Mouse (Mus musculus) neural tube, postnatal 0 days (tissue): ENCODE data around the gene Mpig6b. TPM values are rescaled to one million over a fixed set of nuclear protein-coding genes. Genes with fewer than 3 reads are reported as not detected.

Experiments used
- polyA plus RNA-seq: library from polyadenylated mRNA; unstranded; fragments of >200 nt; fragmentation: Nextera tagmentation; extraction: Ambion mirVana; gene quantifications from 2 replicates; pipeline ENCODE4 v1.2.1, GENCODE M21; 2015

Gene Mpig6b
- polyA plus RNA-seq = 0.19 and 0.22 TPM in 2 replicates

GRCm38 (mm10) chr17:35066084-35066483 is at the start of gene Mpig6b:
Gene Mpig6b (minus strand): TSS chr17:35066184.

GRCm38 (mm10) chr17:35115046-35116019 is 49.3 kb upstream of the Mpig6b start, which contains the start of gene Ly6g5b:
Gene Ly6g5b (minus strand): TSS chr17:35115428.

GRCm38 (mm10) chr17:35108097-35108496 is 42.1 kb upstream of the Mpig6b start, which contains the start of gene Ly6g5c:
Gene Ly6g5c (plus strand): TSS chr17:35108279.

GRCm38 (mm10) chr17:35088825-35089644 is 23.1 kb upstream of the Mpig6b start, which contains the start of gene Abhd16a:
Gene Abhd16a (plus strand): TSS chr17:35089263.

GRCm38 (mm10) chr17:35085208-35085865 is 19.4 kb upstream of the Mpig6b start, which contains the start of gene Ly6g6f:
Gene Ly6g6f (minus strand): TSS chr17:35085610.

DNA sequence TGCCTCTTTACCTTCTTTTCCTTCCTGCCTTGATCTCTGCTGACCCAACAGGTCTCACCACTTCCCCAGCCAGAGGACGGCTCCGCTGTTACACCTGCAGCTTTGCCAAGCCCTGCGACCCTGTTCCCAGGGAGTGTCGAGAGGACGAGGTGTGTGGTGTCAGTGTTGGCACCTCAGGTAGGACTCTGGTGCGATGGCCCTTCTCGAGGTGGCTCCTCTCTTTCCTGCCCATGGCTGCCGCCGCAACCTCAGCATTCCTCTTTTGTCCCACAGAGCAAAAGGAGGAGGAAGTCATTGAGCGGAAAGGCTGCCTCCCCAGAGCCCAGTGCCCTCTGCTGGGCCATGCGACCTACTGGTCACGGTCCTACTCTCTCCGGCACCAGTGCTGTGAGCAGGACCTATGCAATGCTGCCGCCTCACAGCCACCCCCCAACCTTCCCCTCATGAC is 11.8 kb upstream of the Mpig6b start, which contains the start of gene Ly6g6d:
Gene Ly6g6d (minus strand): TSS at position 280 of the 448 bp plus-strand sequence.

GRCm38 (mm10) chr17:35076507-35077176 is 10.7 kb upstream of the Mpig6b start, which contains the start of gene Ly6g6e:
Gene Ly6g6e (plus strand): TSS chr17:35076902.

GRCm38 (mm10) chr17:35064951-35065947 is 735 bp downstream of the Mpig6b start, which contains the start of gene Ly6g6c:
Gene Ly6g6c (plus strand): TSS chr17:35065388.

DNA sequence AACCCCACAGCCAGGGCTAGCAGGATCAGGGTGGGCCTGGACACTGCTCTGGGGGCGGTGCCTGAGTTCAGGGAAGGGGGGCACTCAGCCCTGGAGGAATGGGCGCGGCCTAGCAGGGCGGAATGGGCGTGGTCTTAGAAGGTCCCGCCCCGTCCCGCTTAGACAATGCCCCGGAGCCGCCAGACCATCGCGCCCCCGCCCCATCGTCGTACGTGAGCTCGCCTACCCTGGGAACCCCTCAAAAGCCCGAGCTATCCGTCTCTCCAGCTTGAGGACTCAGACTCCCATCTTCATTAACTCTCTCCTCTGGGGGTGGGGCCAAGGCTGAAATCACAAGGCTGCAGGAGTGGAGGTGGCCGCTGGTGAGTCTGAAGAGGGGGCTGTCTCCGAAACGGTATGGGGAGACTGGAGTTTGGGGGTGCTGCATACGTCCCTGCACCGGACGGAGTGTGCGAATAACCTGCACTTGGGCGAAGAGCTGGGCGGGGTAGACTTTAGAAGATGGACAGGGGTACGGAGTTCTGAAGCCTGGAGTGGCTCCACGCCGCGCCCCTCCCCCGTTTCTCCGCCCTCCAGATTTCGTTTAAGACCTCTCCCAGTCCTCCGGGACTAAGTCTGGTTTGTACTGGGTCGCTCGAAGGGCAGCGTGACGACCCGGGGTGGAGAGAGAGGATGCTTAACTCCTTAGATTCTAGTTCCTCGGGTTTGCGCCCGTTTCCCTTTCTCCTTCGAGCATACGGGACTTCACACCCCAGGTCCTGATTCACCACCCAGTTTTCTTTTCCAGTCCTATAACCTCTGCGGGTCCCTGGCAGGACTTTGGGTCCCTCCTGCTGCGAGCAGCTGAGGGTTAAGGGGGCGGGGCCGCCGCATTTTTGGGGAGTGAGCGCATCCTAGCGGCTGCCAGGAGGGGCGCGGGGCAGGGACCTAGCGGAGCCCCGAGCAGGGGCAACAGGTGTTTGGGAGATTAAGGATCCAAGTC is 6.8 kb downstream of the Mpig6b start, which contains the start of gene Ddah2:
Gene Ddah2 (plus strand): TSS at position 125 of the 982 bp plus-strand sequence.

DNA sequence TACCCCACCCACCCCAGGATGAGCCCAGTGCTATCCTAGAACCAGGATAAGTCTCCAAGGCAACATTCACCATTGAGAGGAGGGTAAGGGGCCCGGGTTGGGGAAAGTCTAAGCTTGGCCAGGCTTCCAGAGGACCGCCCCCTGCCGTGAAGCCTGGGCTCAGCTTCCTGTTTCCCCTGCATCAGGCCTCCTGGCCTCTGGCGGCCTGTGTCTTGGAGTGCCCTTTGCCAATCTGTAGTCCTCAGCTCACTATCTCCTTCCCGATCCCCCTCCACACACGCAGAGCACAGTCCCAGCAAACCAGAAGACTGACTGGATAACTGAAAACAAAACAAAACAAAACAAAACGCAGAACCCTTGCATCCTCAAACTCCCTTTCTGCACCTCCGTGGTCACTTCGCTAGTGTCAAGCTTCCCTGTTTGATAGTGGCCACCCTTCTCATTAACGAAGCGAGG is 16.4 kb downstream of the Mpig6b start, which contains the start of gene Clic1:
Gene Clic1 (plus strand): TSS at position 406 of the 456 bp plus-strand sequence.

DNA sequence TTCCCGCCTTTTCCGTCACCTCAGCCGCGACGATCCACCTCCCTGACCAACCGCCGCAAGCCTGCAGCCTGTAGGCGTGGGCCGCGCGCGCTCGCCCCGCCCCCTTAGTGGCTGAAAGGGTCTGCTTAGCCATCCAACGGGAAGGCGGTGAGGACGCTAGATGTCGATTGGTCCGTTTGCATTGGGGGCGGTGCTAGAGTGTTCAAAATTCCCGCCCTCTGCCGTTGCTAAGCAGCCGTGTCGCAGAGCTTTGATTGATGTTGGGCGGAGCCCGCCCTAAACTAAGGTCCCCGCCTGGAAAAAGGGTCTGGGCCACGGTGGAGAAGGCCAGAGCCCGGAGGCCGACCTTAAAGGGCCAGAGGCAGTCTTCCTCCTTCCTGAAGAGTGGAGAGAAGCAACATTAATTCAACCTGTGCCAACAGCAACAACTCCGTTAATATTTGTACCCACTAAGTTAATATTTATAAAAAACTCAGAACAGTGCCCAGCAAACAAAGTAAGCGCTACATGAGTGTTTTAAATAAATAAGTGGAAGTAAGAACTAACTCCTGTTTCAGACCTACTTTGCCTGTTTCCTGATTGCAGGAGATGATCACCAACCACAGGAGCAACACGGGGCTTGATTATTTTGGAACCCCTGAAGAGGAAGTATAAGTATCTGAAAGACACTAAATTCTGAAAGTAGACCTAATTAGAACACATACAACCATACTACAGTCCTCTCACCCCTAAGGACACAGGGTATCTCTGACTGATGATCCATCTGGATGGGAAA is 19.1 kb downstream of the Mpig6b start, which contains the start of gene Msh5:
Gene Msh5 (minus strand): TSS at position 65 of the 775 bp plus-strand sequence.

DNA sequence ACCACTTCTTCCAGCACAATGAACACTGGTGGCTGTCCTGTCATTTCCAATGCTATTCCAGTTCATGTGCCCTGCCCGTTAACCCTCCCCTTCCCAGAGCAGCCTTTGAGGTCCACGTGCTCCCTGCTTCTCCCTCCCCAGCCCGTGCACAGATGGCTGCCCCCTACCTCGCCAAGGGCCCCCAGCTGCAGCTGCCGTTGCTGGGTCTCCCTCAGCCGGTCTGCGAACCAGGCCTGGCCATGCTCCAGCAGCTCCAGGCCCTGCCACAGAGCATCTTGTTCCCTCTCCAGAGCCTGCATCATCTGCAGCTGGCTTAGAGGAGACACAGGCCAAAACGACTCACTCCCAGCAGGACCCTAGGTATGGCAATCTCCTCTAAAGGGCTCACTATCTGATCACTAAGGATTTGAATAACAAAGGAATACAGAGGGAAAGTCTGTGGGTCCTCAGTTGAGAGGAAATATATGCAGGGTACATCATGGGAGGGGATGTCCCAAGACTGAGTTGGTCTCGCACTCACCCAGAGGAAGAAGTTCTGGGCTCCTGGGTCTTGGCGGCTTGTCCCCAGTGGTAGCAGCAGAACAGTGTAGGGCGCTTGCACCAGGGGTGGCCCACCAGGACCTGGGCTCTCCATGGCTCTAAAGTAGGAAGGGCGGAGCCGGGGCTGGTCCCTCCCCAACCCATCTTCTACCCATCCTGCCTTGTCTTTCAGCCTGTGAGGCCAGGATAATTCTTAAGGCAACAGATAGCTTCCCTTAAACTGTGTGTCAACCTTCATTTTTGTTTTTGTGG is 38.5 kb downstream of the Mpig6b start, which contains the start of gene Sapcd1:
Gene Sapcd1 (minus strand): TSS at position 740 of the 792 bp plus-strand sequence.

GRCm38 (mm10) chr17:35016376-35016775 is 49.6 kb downstream of the Mpig6b start, which contains the start of gene Vwa7:
Gene Vwa7 (plus strand): TSS chr17:35016579.

